Mouse (Mus musculus): ENCODE results near the gene Zic3. TPM values are rescaled to one million over a fixed set of nuclear protein-coding genes. Genes with fewer than 3 reads are reported as not detected.
A peak's percentile ranks its signal among the peaks of the same experiment; 100 is the strongest.

Gene Zic3
- polyA plus RNA-seq, 1 experiment from 2014 or later: not detected

- no peak overlapping the region for H3K4me3 ChIP-seq (ENCODE audit: low read length)
- H3K4me1 ChIP-seq (ENCODE audit: insufficient read depth, low read length): peaks cover 6% of the 10 kb centered on the region; the same call in 1 of the 2 replicates
- no peak overlapping the region for H3K9ac ChIP-seq (replicated peaks; ENCODE audit: low read length)
- H3K9me3 ChIP-seq (ENCODE audit: low read length): peaks cover 5% of the 10 kb centered on the region; the same call in 1 of the 2 replicates
- peaks cover 82% of the 10 kb centered on the region for H3K27me3 ChIP-seq (ENCODE audit: insufficient read depth, low read length)
- no peak for ATAC-seq (ENCODE audit: low FRiP score, low TSS enrichment)
- 24% methylated on average over 16 of the region's 16 CpGs for WGBS
- no peak overlapping the region for H3K27ac ChIP-seq (ENCODE audit: low read length)
- H3K36me3 ChIP-seq (ENCODE audit: insufficient read depth, low read length): no peaks in the 10 kb centered on the region
- H3K4me2 ChIP-seq (replicated peaks; ENCODE audit: low read depth, low read length): no peak overlapping the region
These were observed 5.6 kb downstream of the Zic3 start for GRCm38 (mm10) chrX:58028082-58028481.

GRCm38 (mm10) chrX:58028858-58029257 lies 6.4 kb downstream of the Zic3 start:
- 21% methylated on average over 8 of the region's 8 CpGs for WGBS
- no peaks in the 10 kb centered on the region for H3K36me3 ChIP-seq (ENCODE audit: insufficient read depth, low read length)
- H3K27ac ChIP-seq (ENCODE audit: low read length): no peak overlapping the region
- H3K9me3 ChIP-seq (ENCODE audit: low read length): peaks cover 5% of the 10 kb centered on the region; the same call in 1 of the 2 replicates
- ATAC-seq (ENCODE audit: low FRiP score, low TSS enrichment): no peak
- H3K4me2 ChIP-seq (replicated peaks; ENCODE audit: low read depth, low read length): no peak overlapping the region
- H3K27me3 ChIP-seq (ENCODE audit: insufficient read depth, low read length): peaks cover 84% of the 10 kb centered on the region
- H3K4me1 ChIP-seq (ENCODE audit: insufficient read depth, low read length): peaks cover 6% of the 10 kb centered on the region; the same call in 1 of the 2 replicates
- H3K9ac ChIP-seq (replicated peaks; ENCODE audit: low read length): no peak overlapping the region
- no peak overlapping the region for H3K4me3 ChIP-seq (ENCODE audit: low read length)

- H3K4me3 ChIP-seq (ENCODE audit: low read length): peak overlapping the region; percentile 44
- peaks cover 6% of the 10 kb centered on the region; the same call in 1 of the 2 replicates for H3K4me1 ChIP-seq (ENCODE audit: insufficient read depth, low read length)
- ATAC-seq (ENCODE audit: low FRiP score, low TSS enrichment): peak; percentile 89
- H3K9ac ChIP-seq (replicated peaks; ENCODE audit: low read length): no peak overlapping the region
- peak overlapping the region; percentile 58 for H3K4me2 ChIP-seq (replicated peaks; ENCODE audit: low read depth, low read length)
- 23% methylated on average over 47 of the region's 48 CpGs for WGBS
- peaks cover 81% of the 10 kb centered on the region for H3K27me3 ChIP-seq (ENCODE audit: insufficient read depth, low read length)
- H3K27ac ChIP-seq (ENCODE audit: low read length): no peak overlapping the region
- no peaks in the 10 kb centered on the region for H3K36me3 ChIP-seq (ENCODE audit: insufficient read depth, low read length)
- peaks cover 5% of the 10 kb centered on the region; the same call in 1 of the 2 replicates for H3K9me3 ChIP-seq (ENCODE audit: low read length)
These were observed 7.8 kb downstream of the Zic3 start for GRCm38 (mm10) chrX:58030100-58030834.

- Histone ChIP-seq H3K9me3 (ENCODE audit: low read length) (peaks cover 5% of the 10 kb centered on the region; the same call in 1 of the 2 replicates), H3K27me3 (ENCODE audit: insufficient read depth, low read length) (peaks cover 78% of the 10 kb centered on the region), H3K27ac (ENCODE audit: low read length) (no peak overlapping the region), H3K36me3 (ENCODE audit: insufficient read depth, low read length) (no peaks in the 10 kb centered on the region), H3K4me1 (ENCODE audit: insufficient read depth, low read length) (peaks cover 6% of the 10 kb centered on the region; the same call in 1 of the 2 replicates), H3K9ac (replicated peaks; ENCODE audit: low read length) (no peak overlapping the region), H3K4me2 (replicated peaks; ENCODE audit: low read depth, low read length) (peak overlapping the region; percentile 58), H3K4me3 (ENCODE audit: low read length) (peak overlapping the region; percentile 44)
- WGBS: 30% methylated on average over 54 of the region's 56 CpGs
- ATAC-seq (ENCODE audit: low FRiP score, low TSS enrichment): peak; percentile 50
These were observed 8.6 kb downstream of the Zic3 start for GRCm38 (mm10) chrX:58030835-58031670.

- peaks cover 79% of the 10 kb centered on the region for H3K27me3 ChIP-seq (ENCODE audit: insufficient read depth, low read length)
- H3K4me3 ChIP-seq (ENCODE audit: low read length): peak overlapping the region; percentile 44
- peak; percentile 40; the same call in 1 of the 2 replicates for ATAC-seq (ENCODE audit: low FRiP score, low TSS enrichment)
- H3K27ac ChIP-seq (ENCODE audit: low read length): no peak overlapping the region
- WGBS: 18% methylated on average over 54 of the region's 56 CpGs
- H3K9me3 ChIP-seq (ENCODE audit: low read length): peaks cover 5% of the 10 kb centered on the region; the same call in 1 of the 2 replicates
- peak overlapping the region; percentile 58 for H3K4me2 ChIP-seq (replicated peaks; ENCODE audit: low read depth, low read length)
- H3K36me3 ChIP-seq (ENCODE audit: insufficient read depth, low read length): no peaks in the 10 kb centered on the region
- H3K4me1 ChIP-seq (ENCODE audit: insufficient read depth, low read length): peaks cover 6% of the 10 kb centered on the region; the same call in 1 of the 2 replicates
- no peak overlapping the region for H3K9ac ChIP-seq (replicated peaks; ENCODE audit: low read length)
These were observed 9.4 kb downstream of the Zic3 start for GRCm38 (mm10) chrX:58031671-58032605.

- Histone ChIP-seq H3K27ac (ENCODE audit: low read length) (no peak overlapping the region), H3K27me3 (ENCODE audit: insufficient read depth, low read length) (peaks cover 77% of the 10 kb centered on the region), H3K4me2 (replicated peaks; ENCODE audit: low read depth, low read length) (no peak overlapping the region), H3K4me1 (ENCODE audit: insufficient read depth, low read length) (peaks cover 6% of the 10 kb centered on the region; the same call in 1 of the 2 replicates), H3K9ac (replicated peaks; ENCODE audit: low read length) (no peak overlapping the region), H3K4me3 (ENCODE audit: low read length) (no peak overlapping the region), H3K36me3 (ENCODE audit: insufficient read depth, low read length) (no peaks in the 10 kb centered on the region), H3K9me3 (ENCODE audit: low read length) (peaks cover 5% of the 10 kb centered on the region; the same call in 1 of the 2 replicates)
- WGBS: 15% methylated on average over 7 of the region's 7 CpGs
- ATAC-seq (ENCODE audit: low FRiP score, low TSS enrichment): no peak
These were observed 10.1 kb downstream of the Zic3 start for GRCm38 (mm10) chrX:58032622-58033021.

- WGBS: 26% methylated on average over 22 of the region's 22 CpGs
- no peak overlapping the region for H3K4me2 ChIP-seq (replicated peaks; ENCODE audit: low read depth, low read length)
- no peak overlapping the region for H3K9ac ChIP-seq (replicated peaks; ENCODE audit: low read length)
- no peaks in the 10 kb centered on the region for H3K36me3 ChIP-seq (ENCODE audit: insufficient read depth, low read length)
- no peak overlapping the region for H3K4me3 ChIP-seq (ENCODE audit: low read length)
- peaks cover 5% of the 10 kb centered on the region; the same call in 1 of the 2 replicates for H3K9me3 ChIP-seq (ENCODE audit: low read length)
- peaks cover 6% of the 10 kb centered on the region; the same call in 1 of the 2 replicates for H3K4me1 ChIP-seq (ENCODE audit: insufficient read depth, low read length)
- no peak overlapping the region for H3K27ac ChIP-seq (ENCODE audit: low read length)
- ATAC-seq (ENCODE audit: low FRiP score, low TSS enrichment): no peak
- peaks cover 77% of the 10 kb centered on the region for H3K27me3 ChIP-seq (ENCODE audit: insufficient read depth, low read length)
These were observed 11.0 kb downstream of the Zic3 start for GRCm38 (mm10) chrX:58033521-58033920.

- WGBS: 21% methylated on average over 63 of the region's 70 CpGs
- Histone ChIP-seq H3K27me3 (ENCODE audit: insufficient read depth, low read length) (peaks cover 65% of the 10 kb centered on the region), H3K9me3 (ENCODE audit: low read length) (no peaks in the 10 kb centered on the region), H3K9ac (replicated peaks; ENCODE audit: low read length) (no peak overlapping the region), H3K27ac (ENCODE audit: low read length) (no peak overlapping the region), H3K4me1 (ENCODE audit: insufficient read depth, low read length) (no peaks in the 10 kb centered on the region), H3K36me3 (ENCODE audit: insufficient read depth, low read length) (no peaks in the 10 kb centered on the region), H3K4me2 (replicated peaks; ENCODE audit: low read depth, low read length) (peak overlapping the region; percentile 49), H3K4me3 (ENCODE audit: low read length) (peak overlapping the region; percentile 38)
- peak; percentile 39; the same call in 1 of the 2 replicates for ATAC-seq (ENCODE audit: low FRiP score, low TSS enrichment)
These were observed 15.8 kb downstream of the Zic3 start for GRCm38 (mm10) chrX:58038061-58039007.
